Mouse (Mus musculus) liver, postnatal 0 days (tissue): ENCODE results near the gene Clec2h. TPM values are rescaled to one million over a fixed set of nuclear protein-coding genes. Genes with fewer than 3 reads are reported as not detected.
"Not testable (repeated sequence)": the region's sequence is repeated elsewhere in the genome, so short reads cannot be mapped to it uniquely, and the experiment has no call there.

Experiments
- ATAC-seq: fragments of 200-750 bp; cut with Nextera tagmentation; 2 replicates; pipeline ENCODE4 v1.8.0; 2017; ENCODE audit warnings: mild to moderate bottlenecking, moderate library complexity
- DNase-seq: peaks from one replicate; pipeline ENCODE4 v3.0.0-alpha.2; 2016
- H3K27ac ChIP-seq: fragments of 300-500 bp; sonication (generic); 2 replicates; pipeline ENCODE4 v1.5.1; 2014; ENCODE audit warnings: antibody characterized with exemption, moderate library complexity, mild to moderate bottlenecking, low read depth
- H3K27me3 ChIP-seq: fragments of 300-500 bp; sonication (generic); 2 replicates; pipeline ENCODE4 v1.6.1; 2014; ENCODE audit warnings: low read length, control low read depth, mixed read lengths; ENCODE audit not compliant: insufficient read depth
- H3K36me3 ChIP-seq: fragments of 300-500 bp; sonication (generic); replicated peaks from 2 replicates; pipeline ENCODE4 v1.6.1; 2014; ENCODE audit warnings: mild to moderate bottlenecking, control low read depth, low read length, moderate library complexity, mixed read lengths; ENCODE audit not compliant: insufficient read depth
- H3K4me1 ChIP-seq: fragments of 300-500 bp; sonication (generic); 2 replicates; pipeline ENCODE4 v1.6.1; 2014; ENCODE audit warnings: antibody characterized with exemption, mild to moderate bottlenecking, control low read depth; ENCODE audit not compliant: insufficient read depth
- H3K4me2 ChIP-seq: fragments of 300-500 bp; sonication (generic); 2 replicates; pipeline ENCODE4 v1.6.1; 2014; ENCODE audit warnings: low read depth, mild to moderate bottlenecking, low read length, moderate library complexity, mixed read lengths
- H3K4me3 ChIP-seq: fragments of 300-500 bp; sonication (generic); 2 replicates; pipeline ENCODE4 v1.5.1; 2014; ENCODE audit warnings: low read depth, low read length
- H3K9ac ChIP-seq: fragments of 300-500 bp; sonication (generic); replicated peaks from 2 replicates; pipeline ENCODE4 v1.6.1; 2014; ENCODE audit warnings: mild to moderate bottlenecking, moderate library complexity
- H3K9me3 ChIP-seq: fragments of 300-500 bp; sonication (generic); 2 replicates; pipeline ENCODE4 v1.6.1; 2016; ENCODE audit warnings: mild to moderate bottlenecking, control low read depth, low read length, mixed read lengths
- CTCF ChIP-seq: sonication (generic); IDR thresholded peaks from 2 replicates; pipeline ENCODE4 v1.5.1; 2016; ENCODE audit warnings: antibody characterized with exemption, low read depth
- EP300 ChIP-seq: IDR thresholded peaks from 2 replicates; pipeline ENCODE4 v1.6.1; 2016; ENCODE audit warnings: antibody characterized with exemption, low read depth, mild to moderate bottlenecking
- WGBS: fragments of 180-500 bp; shearing (Covaris S2); extraction: QIAGEN DNeasy Blood & Tissue Kit; methylation state at CpG from one replicate; pipeline ENCODE4 v1.1.7; 2014; ENCODE audit not compliant: insufficient replicate concordance; 5-methylcytosine and 5-hydroxymethylcytosine counted together
- polyA plus RNA-seq: library from polyadenylated mRNA; unstranded; fragments of >200 nt; fragmentation: Nextera tagmentation; extraction: Ambion mirVana; gene quantifications from 2 replicates; pipeline ENCODE4 v1.2.1, GENCODE M21; 2015

Gene Clec2h
- polyA plus RNA-seq, 1 experiment from 2014 or later = 0.33 TPM

DNA sequence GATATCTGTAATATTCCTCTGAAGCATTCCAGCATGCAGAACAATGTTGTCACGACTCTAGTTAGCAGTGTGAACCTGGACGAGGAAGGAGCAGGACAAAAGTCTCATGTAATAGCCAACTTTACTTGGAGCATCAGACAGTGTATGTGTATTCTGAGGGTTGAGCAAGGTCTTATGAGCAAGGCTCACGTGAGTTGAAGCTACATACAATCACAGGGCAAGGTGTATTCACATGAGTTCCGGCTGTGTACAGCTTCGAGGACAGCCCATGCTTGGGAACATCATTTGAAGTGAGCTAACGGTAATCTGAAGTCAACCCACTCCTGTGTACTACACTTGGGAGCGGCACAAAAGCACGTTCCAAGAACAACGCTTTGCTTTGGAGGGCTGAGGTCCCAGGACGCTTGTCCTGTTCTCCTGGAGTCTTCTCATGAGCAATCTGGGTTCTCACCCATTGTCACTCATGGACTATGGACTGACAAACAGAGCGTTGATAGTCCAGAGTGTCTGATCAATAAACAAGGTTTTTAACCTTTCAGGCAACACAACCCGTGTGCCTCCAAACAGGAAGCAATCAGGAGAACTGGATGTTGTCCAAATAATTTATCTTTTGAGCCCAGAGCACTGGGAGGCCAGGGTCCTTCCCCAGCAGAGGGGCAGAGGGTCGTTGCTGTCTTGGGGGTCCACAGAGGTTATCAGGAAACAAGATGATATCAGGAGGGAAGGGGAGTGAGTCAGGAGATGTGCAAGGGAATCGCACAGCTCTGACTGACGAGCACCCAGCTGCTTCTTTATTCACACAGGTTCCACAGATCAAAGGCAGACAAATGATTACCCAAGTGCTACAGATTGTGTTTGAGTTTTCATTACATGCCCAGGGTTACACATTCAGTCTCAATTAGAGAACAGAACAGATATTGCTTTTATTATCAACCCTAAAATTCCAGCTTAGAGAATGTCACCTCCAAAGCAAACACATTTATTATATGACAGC is 31.0 kb upstream of the Clec2h start:
- not testable (repeated sequence) for H3K9me3 ChIP-seq, H3K36me3 ChIP-seq, H3K4me3 ChIP-seq, H3K4me1 ChIP-seq, H3K9ac ChIP-seq, H3K27me3 ChIP-seq
- DNase-seq (peak; percentile 26), ATAC-seq (peak; percentile 96)
- H3K4me2 ChIP-seq = peak overlapping the region; percentile 38; the same call in 1 of the 2 replicates
- peak; percentile 38; the same call in 1 of the 2 replicates for TF ChIP-seq EP300
- 47% methylated on average over 15 of the region's 15 CpGs for WGBS
- peak overlapping the region; percentile 78 for H3K27ac ChIP-seq

DNA sequence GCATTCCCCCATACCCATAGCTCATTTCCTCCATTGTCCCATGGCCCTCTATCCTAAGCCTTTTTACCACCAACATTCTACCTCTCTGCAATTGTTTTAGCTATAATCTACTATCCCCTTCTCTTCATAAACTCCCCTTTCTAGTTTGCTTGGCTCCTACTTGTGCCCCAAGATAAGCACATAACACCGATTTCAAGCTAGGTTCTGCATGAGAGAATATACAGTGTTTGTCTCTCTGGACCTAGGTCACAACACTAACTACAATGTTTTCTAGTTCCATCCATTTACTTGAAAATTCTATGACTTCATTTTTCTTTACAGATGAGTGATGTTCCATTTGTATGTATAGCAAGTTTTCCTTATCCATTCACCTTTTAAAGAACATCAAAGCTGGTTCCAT is 21.5 kb upstream of the Clec2h start:
- no peak for ATAC-seq
- TF ChIP-seq CTCF = no peak
- TF ChIP-seq EP300 = no peak

DNA sequence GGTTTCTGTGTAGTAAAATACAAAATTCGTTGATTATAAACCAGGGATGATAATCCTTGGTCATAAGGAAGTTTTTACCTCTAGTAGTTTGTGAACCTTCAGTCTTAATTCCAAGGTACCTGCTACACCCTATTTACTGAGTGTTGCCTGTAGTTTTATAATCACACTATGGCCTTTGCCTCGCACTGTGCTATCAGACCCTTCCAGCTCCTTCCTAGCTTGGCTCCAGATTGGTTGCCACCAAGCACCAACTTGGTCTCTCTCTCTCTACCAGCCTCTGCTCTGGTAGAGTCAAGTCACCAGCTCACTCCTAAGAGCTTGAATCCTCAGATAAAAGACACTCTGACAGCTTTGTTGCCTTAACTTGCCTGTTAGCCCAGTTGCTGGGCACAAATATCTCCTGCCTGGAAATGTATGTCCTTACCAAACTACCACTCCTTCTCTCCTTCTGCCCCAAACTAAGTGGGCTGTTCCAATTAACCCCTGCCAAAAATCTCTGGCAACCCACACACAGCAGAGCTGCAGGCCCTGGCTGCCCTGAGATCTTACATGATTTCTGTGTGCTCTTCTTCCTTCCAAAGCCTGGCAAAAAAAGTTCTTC is 21.0 kb upstream of the Clec2h start:
- Histone ChIP-seq H3K4me2 (no peak overlapping the region), H3K4me1 (no peaks in the 10 kb centered on the region), H3K4me3 (no peak overlapping the region), H3K27me3 (no peaks in the 10 kb centered on the region), H3K36me3 (no peaks in the 10 kb centered on the region), H3K27ac (no peak overlapping the region), H3K9ac (no peak overlapping the region), H3K9me3 (no peaks in the 10 kb centered on the region; the same call in 1 of the 2 replicates)
- WGBS = 64% methylated on average over 2 of the region's 2 CpGs
- TF ChIP-seq CTCF (no peak), EP300 (no peak)
- ATAC-seq (no peak), DNase-seq (no peak)

More for the DNA sequence above, 21.5 kb upstream of the Clec2h start:
- H3K27ac ChIP-seq = no peak overlapping the region
- H3K9ac ChIP-seq = no peak overlapping the region
- H3K9me3 ChIP-seq = no peaks in the 10 kb centered on the region; the same call in 1 of the 2 replicates
- H3K4me3 ChIP-seq = no peak overlapping the region
- no peaks in the 10 kb centered on the region for H3K27me3 ChIP-seq
- no peak overlapping the region for H3K4me2 ChIP-seq
- no peak for DNase-seq
- H3K36me3 ChIP-seq = no peaks in the 10 kb centered on the region
- 74% methylated on average over 1 of the region's 1 CpGs for WGBS
- H3K4me1 ChIP-seq = no peaks in the 10 kb centered on the region

DNA sequence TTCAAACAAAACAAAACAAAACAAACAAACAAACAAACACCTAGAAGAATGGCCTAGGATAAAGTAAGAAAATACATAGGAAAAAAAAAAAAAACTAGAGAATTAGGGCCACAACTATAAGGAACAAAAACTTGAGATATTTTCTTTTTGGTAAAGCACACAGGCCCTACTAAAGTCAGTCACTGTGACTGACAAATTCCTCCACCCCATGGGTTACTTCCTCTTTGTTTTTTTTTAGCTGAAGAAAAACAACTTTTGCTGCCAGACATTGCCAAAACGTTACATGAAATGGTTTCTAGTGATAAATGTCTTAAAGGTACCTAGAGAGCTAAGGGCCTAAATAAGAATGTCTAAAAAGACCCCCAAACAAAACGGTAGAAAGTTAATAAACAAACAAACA is 18.2 kb upstream of the Clec2h start:
- DNase-seq = no peak
- ATAC-seq = no peak
- Histone ChIP-seq H3K4me2 (no peak overlapping the region), H3K27ac (peak overlapping the region; percentile 6; the same call in 1 of the 2 replicates), H3K4me1 (peaks cover 2% of the 10 kb centered on the region; the same call in 1 of the 2 replicates), H3K36me3 (no peaks in the 10 kb centered on the region), H3K4me3 (no peak overlapping the region), H3K27me3 (no peaks in the 10 kb centered on the region), H3K9me3 (no peaks in the 10 kb centered on the region), H3K9ac (no peak overlapping the region)
- 45% methylated on average over 2 of the region's 2 CpGs for WGBS
- TF ChIP-seq CTCF (no peak), EP300 (no peak)

DNA sequence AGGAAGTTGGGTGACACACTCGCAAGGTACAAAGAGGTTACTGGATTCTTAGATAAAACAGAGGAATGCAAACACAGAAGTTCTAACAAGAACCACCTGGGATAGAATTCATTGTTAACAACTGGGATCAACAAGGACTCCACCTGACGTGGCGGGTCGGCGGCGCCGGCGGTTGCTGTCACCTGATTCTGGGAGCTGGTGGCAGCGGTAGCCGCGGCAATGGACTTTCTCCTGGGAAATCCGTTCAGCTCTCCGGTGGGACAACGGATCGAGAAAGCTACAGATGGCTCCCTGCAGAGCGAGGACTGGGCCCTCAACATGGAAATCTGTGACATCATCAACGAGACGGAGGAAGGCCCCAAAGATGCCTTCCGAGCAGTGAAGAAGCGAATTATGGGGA is 17.5 kb upstream of the Clec2h start:
- H3K36me3 ChIP-seq, ATAC-seq, DNase-seq, H3K27ac ChIP-seq, H3K4me2 ChIP-seq, H3K4me3 ChIP-seq, H3K4me1 ChIP-seq, H3K27me3 ChIP-seq, H3K9me3 ChIP-seq, H3K9ac ChIP-seq: not testable (repeated sequence)
- WGBS = 90% methylated on average over 20 of the region's 20 CpGs

DNA sequence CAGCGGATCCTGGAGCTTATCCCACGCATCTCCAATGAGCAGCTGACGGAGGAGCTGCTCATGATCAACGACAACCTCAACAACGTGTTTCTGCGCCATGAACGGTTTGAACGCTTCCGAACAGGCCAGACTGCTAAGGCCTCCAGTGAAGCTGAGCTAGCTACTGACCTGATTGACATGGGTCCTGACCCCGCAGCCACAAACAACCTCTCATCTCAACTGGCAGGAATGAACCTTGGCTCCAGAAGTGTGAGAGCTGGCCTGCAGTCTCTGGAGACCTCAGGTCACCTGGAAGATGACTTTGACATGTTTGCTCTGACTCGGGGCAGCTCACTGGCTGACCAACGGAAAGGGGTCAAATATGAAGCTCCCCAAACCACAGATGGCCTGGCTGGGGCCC is 16.5 kb upstream of the Clec2h start:
- 74% methylated on average over 12 of the region's 12 CpGs for WGBS
- not testable (repeated sequence) for ATAC-seq

More for the DNA sequence above, 16.5 kb upstream of the Clec2h start:
- not testable (repeated sequence) for DNase-seq, H3K27me3 ChIP-seq, H3K36me3 ChIP-seq, H3K4me2 ChIP-seq, H3K9me3 ChIP-seq, H3K4me1 ChIP-seq, H3K9ac ChIP-seq, H3K27ac ChIP-seq, H3K4me3 ChIP-seq
